22 mouse cellular contexts compared by ENCODE assay signal in the genomic region with DNA sequence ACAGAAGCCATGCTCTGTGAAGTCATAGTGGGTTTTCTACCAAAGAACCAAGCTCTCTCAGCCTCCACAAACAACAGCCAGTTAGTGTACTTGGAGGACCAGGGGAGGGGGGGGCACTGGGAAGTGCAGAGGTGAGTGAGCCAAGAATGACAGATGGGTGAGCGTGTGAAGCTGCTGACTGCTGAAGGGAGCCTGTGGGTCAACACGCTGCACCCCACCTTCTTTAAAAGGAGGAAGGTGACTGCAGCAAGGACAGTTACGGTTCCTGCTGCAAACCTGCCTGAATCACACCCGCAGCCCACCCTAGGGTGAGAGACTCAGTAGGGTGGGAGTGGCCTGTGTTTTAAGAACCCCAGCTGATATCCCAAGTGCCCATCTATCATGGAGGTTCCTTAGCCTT. TPM values are rescaled to one million over a fixed set of nuclear protein-coding genes. Genes with fewer than 3 reads are reported as not detected.
DNase-seq lines count a peak whose midpoint lies in the region.
"Had no signal": no experiment of that assay in that cellular context is flagged by ENCODE, and none has a peak within 500 bp of the region (broad histone marks: within the 10 kb centered on the region; RNA-seq: fewer than 3 reads in every experiment).

No protein-coding gene starts in this region.

- DNase-seq in left cerebral cortex, postnatal 4 days = peak; percentile 28
- no peak for DNase-seq in left cerebral cortex, postnatal 25 days (ENCODE audit: low spot score in 2 of 2)
- DNase-seq in cerebellum, adult 11-12 months = peak; percentile 73
- peak; percentile 74 for DNase-seq in cerebellum, adult 9-10 months
- DNase-seq in cerebellum, postnatal 36 days = peak; percentile 63 to 64
- DNase-seq in adrenal gland, adult 18-20 months (ENCODE audit: low spot score in 2 of 2) = no peak
- DNase-seq in c-Kit-positive CD71-positive TER-119-positive erythroid progenitor cells, embryonic 14.5 days (ENCODE audit: low spot score) = no peak
- DNase-seq in adrenal gland, adult 2 months = no peak
- DNase-seq: adrenal gland, adult 8-10 months; B cell, adult 2 months; embryo, embryonic 11 days; gastrocnemius, postnatal 25 days; heart, adult 18-20 months; heart, postnatal 4 days; kidney, adult 9 months; kidney, postnatal 10 days; liver; lung, embryonic 14.5 days; lung, postnatal 14 days; right cerebral cortex, postnatal 25 days had no signal

- intact Hi-C loops in left cerebral cortex, postnatal 4 days (cut with DNase I) = no loop called here
- intact Hi-C loops in left cerebral cortex, postnatal 25 days (cut with DNase I) = loop anchor here (10.0 kb wide), 1 partner anchor 107 kb away; no protein-coding TSS in a partner anchor

RNA-seq across cellular contexts. Expression of gene Ackr4, which starts 54.9 kb away (rescaled TPM):
- 1 to 10 TPM in 1 of 2 experiments, under 1 TPM in 1; 0.98 to 1.1 TPM for total RNA-seq in left cerebral cortex, postnatal 4 days (2021)
- under 1 TPM; 0.21 TPM for total RNA-seq in left cerebral cortex, postnatal 25 days (2021)
- not detected for total RNA-seq in adrenal gland, adult 18-20 months (2021)
- total RNA-seq in adrenal gland, adult 2 months (2021) = under 1 TPM in 1 of 2 experiments, not detected in 1; 0.17 TPM
- polyA plus RNA-seq in adrenal gland, adult 2 months (2012; rRNA removed) = 0.11 and 0.12 TPM in 2 replicates
- total RNA-seq: left cerebral cortex, adult 8-10 months; monocyte, adult 5-6 weeks had no signal

Comparison
In these comparisons a context has a peak if more than half of its experiments do, and no peak if none do; other contexts are left out.
1. DNase-seq: peak in left cerebral cortex, postnatal 4 days (single experiment), cerebellum, adult 11-12 months (single experiment), cerebellum, adult 9-10 months (single experiment) and cerebellum, postnatal 36 days (2 of 2); none in left cerebral cortex, postnatal 25 days (0 of 2), adrenal gland, adult 18-20 months (0 of 2), c-Kit-positive CD71-positive TER-119-positive erythroid progenitor cells, embryonic 14.5 days (single experiment) and adrenal gland, adult 2 months (single experiment).